ENCODE assay signal across 9 mouse cellular contexts in genomic region chr19:47421128-47421898, GRCm38 (mm10). TPM values are rescaled to one million over a fixed set of nuclear protein-coding genes. Genes with fewer than 3 reads are reported as not detected.
DNase-seq lines count a peak whose midpoint lies in the region; ATAC-seq and TF ChIP-seq lines count a peak whose summit lies in the region.
"Had no signal": no experiment of that assay in that cellular context is flagged by ENCODE, and none has a peak within 500 bp of the region (broad histone marks: within the 10 kb centered on the region; RNA-seq: fewer than 3 reads in every experiment).

No protein-coding gene starts in this region.

- no peak for TF ChIP-seq POLR2A in cerebellum, adult 2 months (IDR thresholded peaks at IDR 0.05; ENCODE audit: borderline replicate concordance, insufficient read depth, low read length)

- H3K36me3 ChIP-seq in heart, embryonic 11.5 days (ENCODE audit: control insufficient read depth, insufficient read depth, low read length), result no peaks in the 10 kb centered on the region
- H3K36me3 ChIP-seq in midbrain, embryonic 11.5 days (ENCODE audit: control insufficient read depth, insufficient read depth, low read length), result no peaks in the 10 kb centered on the region

- no peak for ATAC-seq in heart, embryonic 11.5 days (replicated peaks; ENCODE audit: insufficient number of reproducible peaks, low FRiP score, low TSS enrichment)
- peak; percentile 24; the same call in 1 of the 2 replicates for ATAC-seq in midbrain, embryonic 11.5 days (ENCODE audit: low FRiP score)

- H3K4me2 ChIP-seq in heart, embryonic 11.5 days, result no peak overlapping the region
- H3K4me2 ChIP-seq in midbrain, embryonic 11.5 days, result no peak overlapping the region
- H3K4me2 ChIP-seq: limb, embryonic 15.5 days had no signal

- H3K27ac ChIP-seq in heart, embryonic 11.5 days (ENCODE audit: low read depth, low read length), result peak overlapping the region; percentile 57; the same call in 1 of the 2 replicates
- no peak overlapping the region for H3K27ac ChIP-seq in midbrain, embryonic 11.5 days (ENCODE audit: low read depth, low read length)
- no peak overlapping the region for H3K27ac ChIP-seq in cerebellum, adult 2 months (ENCODE audit: insufficient read depth, low read length)

- H3K27me3 ChIP-seq in heart, embryonic 11.5 days (ENCODE audit: control insufficient read depth, insufficient read depth, low read length), result no peaks in the 10 kb centered on the region
- H3K27me3 ChIP-seq in midbrain, embryonic 11.5 days (ENCODE audit: control insufficient read depth, insufficient read depth, low read length), result no peaks in the 10 kb centered on the region
- no peaks in the 10 kb centered on the region; the same call in 1 of the 2 replicates for H3K27me3 ChIP-seq in cerebellum, adult 2 months (ENCODE audit: control insufficient read depth, insufficient read depth, low read length)
- H3K27me3 ChIP-seq: limb, embryonic 15.5 days had no signal

- peaks cover 27% of the 10 kb centered on the region for H3K4me1 ChIP-seq in heart, embryonic 11.5 days (ENCODE audit: control insufficient read depth, insufficient read depth, low read length)
- no peaks in the 10 kb centered on the region for H3K4me1 ChIP-seq in midbrain, embryonic 11.5 days (ENCODE audit: control insufficient read depth, insufficient read depth, low read length)
- H3K4me1 ChIP-seq in cerebellum, adult 2 months (ENCODE audit: control insufficient read depth, insufficient read depth, low read length), result no peaks in the 10 kb centered on the region; the same call in 1 of the 2 replicates

- no peak overlapping the region for H3K9ac ChIP-seq in heart, embryonic 11.5 days (ENCODE audit: low read depth, low read length)
- no peak overlapping the region for H3K9ac ChIP-seq in midbrain, embryonic 11.5 days (ENCODE audit: low read length)
- H3K9ac ChIP-seq: limb, embryonic 15.5 days had no signal

- WGBS in heart, embryonic 11.5 days (ENCODE audit: insufficient replicate concordance), result 67% methylated on average over 14 of the region's 14 CpGs
- WGBS in midbrain, embryonic 11.5 days, result 81% methylated on average over 14 of the region's 14 CpGs
- WGBS in cerebellum, adult 2 months, result 48% methylated on average over 14 of the region's 14 CpGs

- H3K9me3 ChIP-seq in heart, embryonic 11.5 days (replicated peaks; ENCODE audit: control insufficient read depth, low read length), result no peaks in the 10 kb centered on the region
- H3K9me3 ChIP-seq in midbrain, embryonic 11.5 days (ENCODE audit: control insufficient read depth, low read length), result no peaks in the 10 kb centered on the region
- H3K9me3 ChIP-seq: limb, embryonic 15.5 days had no signal

- no peak for TF ChIP-seq CTCF in cerebellum, adult 2 months (IDR thresholded peaks at IDR 0.05; ENCODE audit: borderline replicate concordance, insufficient read depth, low read depth, low read length)

- H3K4me3 ChIP-seq in heart, embryonic 11.5 days (ENCODE audit: low read depth, low read length), result no peak overlapping the region
- no peak overlapping the region for H3K4me3 ChIP-seq in midbrain, embryonic 11.5 days (ENCODE audit: low read depth, low read length)
- no peak overlapping the region for H3K4me3 ChIP-seq in cerebellum, adult 2 months (replicated peaks; ENCODE audit: insufficient read depth, low read depth, low read length)
- H3K4me3 ChIP-seq: limb, embryonic 15.5 days had no signal

- peak; percentile 42 to 62 for DNase-seq in heart, adult 18-20 months
- no peak for DNase-seq in heart, adult 8-10 months (ENCODE audit: low spot score)
- DNase-seq in kidney, adult 18-20 months, result peak; percentile 28
- DNase-seq in midbrain, embryonic 11.5 days (ENCODE audit: low spot score, missing footprints), result no peak
- no peak for DNase-seq in natural killer cell, adult 2 months (ENCODE audit: low spot score in 2 of 2)
- DNase-seq in cerebellum, adult 2 months, result no peak
- DNase-seq in embryo, embryonic 10.5 days (ENCODE audit: low spot score), result no peak

RNA-seq across cellular contexts. Expression of gene Sh3pxd2a, which starts 42.9 kb away (rescaled TPM):
- 10 to 100 TPM; 45.5 to 48.7 TPM for total RNA-seq in heart, adult 18-20 months (2021)
- total RNA-seq in heart, adult 8-10 months (2022), result 10 to 100 TPM; 40.6 to 54.7 (median 46.2) TPM
- polyA plus RNA-seq in heart, embryonic 11.5 days (2014; fragmentation: Nextera tagmentation; extraction: Ambion mirVana), result 6.9 and 10.1 TPM in 2 replicates
- polyA plus RNA-seq in midbrain, embryonic 11.5 days (2014; fragmentation: Nextera tagmentation; extraction: Ambion mirVana), result 4.0 and 4.1 TPM in 2 replicates
- 7.3 and 7.9 TPM in 2 replicates for polyA plus RNA-seq in cerebellum, adult 2 months (2012; rRNA removed)

Comparison
In these comparisons a context has a peak if more than half of its experiments do, and no peak if none do; other contexts are left out.
1. DNase-seq: peak in heart, adult 18-20 months (2 of 2) and kidney, adult 18-20 months (single experiment); none in heart, adult 8-10 months (single experiment), midbrain, embryonic 11.5 days (single experiment), natural killer cell, adult 2 months (0 of 2), cerebellum, adult 2 months (0 of 2) and embryo, embryonic 10.5 days (single experiment).